Mouse (Mus musculus): Measurements from ENCODE around the gene Pacs2. TPM values are rescaled to one million over a fixed set of nuclear protein-coding genes. Genes with fewer than 3 reads are reported as not detected.

Pacs2 gene
- total and polyA plus RNA-seq, 2 experiments = 5.2 to 15.3 TPM

DNA sequence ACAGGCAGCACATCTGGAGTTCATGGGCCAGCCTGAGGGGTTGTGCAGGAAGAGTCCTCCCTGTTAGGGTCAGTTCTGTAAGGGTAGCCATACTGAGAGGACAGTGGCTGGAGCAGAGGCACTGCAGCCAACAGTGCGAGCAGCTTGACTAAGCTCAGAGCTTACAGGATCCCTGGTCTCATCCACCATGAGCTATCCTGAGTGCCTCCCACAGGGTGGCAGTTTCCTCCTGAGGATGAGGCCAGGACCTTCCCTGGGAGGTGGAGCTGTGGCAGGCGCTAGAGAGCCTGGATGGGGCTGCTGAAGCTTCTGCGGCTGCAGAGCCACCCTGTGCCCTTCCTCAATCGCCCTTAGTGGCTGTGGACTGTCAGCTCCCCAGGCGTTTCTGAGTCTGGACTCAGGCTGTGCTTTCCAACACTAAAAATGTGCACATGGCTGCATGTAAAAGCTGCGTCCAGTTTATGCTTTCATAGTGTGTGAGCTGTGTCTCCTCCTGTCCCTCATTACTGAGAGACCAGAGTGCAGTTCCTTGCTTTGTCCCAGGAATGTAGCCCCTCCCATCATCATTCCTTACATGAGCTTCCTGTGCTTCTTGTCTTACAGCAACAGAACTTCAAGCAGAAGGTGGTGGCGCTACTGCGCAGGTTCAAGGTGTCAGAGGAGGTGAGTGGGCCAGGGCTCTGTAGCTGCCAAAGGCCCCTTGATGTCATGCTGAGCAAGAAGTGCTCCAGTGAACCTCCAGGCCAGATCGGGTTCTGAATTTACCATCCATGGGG is 37.5 kb downstream of the Pacs2 start:
- Histone ChIP-seq H3K4me1 (ENCODE audit: control insufficient read depth, insufficient read depth, low read length) (no peaks in the 10 kb centered on the region), H3K9ac (ENCODE audit: low read depth, low read length) (no peak overlapping the region), H3K4me3 (ENCODE audit: insufficient read depth, low read depth, low read length) (no peak overlapping the region), H3K27me3 (ENCODE audit: control insufficient read depth, insufficient read depth, low read length) (no peaks in the 10 kb centered on the region), H3K79me2 (ENCODE audit: control insufficient read depth, insufficient read depth, low read length) (no peaks in the 10 kb centered on the region), H3K36me3 (ENCODE audit: control insufficient read depth, insufficient read depth, low read length) (peaks cover 5% of the 10 kb centered on the region; the same call in 1 of the 2 replicates), H3K27ac (replicated peaks; ENCODE audit: insufficient read depth, low read depth, low read length) (no peak overlapping the region)
- DNase-seq (ENCODE audit: extremely low read depth, low read depth, low spot score) = no peak
- TF ChIP-seq CTCF (IDR thresholded peaks at IDR 0.05; ENCODE audit: low read depth, low read length) (no peak), POLR2A (IDR thresholded peaks at IDR 0.05; ENCODE audit: extremely low read depth, insufficient read depth, low read length) (no peak)
- 85% methylated on average over 9 of the region's 9 CpGs for WGBS

DNA sequence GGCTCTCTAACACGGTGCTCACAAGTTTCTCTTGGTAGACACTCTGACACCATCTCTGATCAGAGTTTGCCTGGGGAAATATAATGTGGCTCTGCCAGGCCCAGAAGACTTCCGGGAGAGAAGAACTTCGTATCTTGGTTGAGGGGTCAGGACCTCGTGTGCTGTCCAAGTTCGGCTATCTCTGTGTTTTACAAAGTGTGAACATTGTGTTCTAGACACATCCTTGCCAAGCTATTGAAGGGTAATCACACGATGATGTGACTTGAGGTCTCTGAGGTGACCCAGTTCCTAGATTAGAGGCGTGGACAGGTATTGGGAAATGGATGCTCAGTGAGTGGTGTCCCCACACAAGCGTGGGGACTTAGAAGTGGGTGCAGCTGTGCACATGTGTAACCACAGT is 41.8 kb downstream of the Pacs2 start:
- H3K4me3 ChIP-seq (ENCODE audit: insufficient read depth, low read depth, low read length) = no peak overlapping the region
- no peak for TF ChIP-seq POLR2A (IDR thresholded peaks at IDR 0.05; ENCODE audit: extremely low read depth, insufficient read depth, low read length)
- TF ChIP-seq CTCF (IDR thresholded peaks at IDR 0.05; ENCODE audit: low read depth, low read length) = no peak
- H3K79me2 ChIP-seq (ENCODE audit: control insufficient read depth, insufficient read depth, low read length) = no peaks in the 10 kb centered on the region
- H3K4me1 ChIP-seq (ENCODE audit: control insufficient read depth, insufficient read depth, low read length) = no peaks in the 10 kb centered on the region
- no peaks in the 10 kb centered on the region for H3K27me3 ChIP-seq (ENCODE audit: control insufficient read depth, insufficient read depth, low read length)
- H3K36me3 ChIP-seq (ENCODE audit: control insufficient read depth, insufficient read depth, low read length) = peaks cover 4% of the 10 kb centered on the region; the same call in 1 of the 2 replicates
- H3K27ac ChIP-seq (replicated peaks; ENCODE audit: insufficient read depth, low read depth, low read length) = no peak overlapping the region
- no peak overlapping the region for H3K9ac ChIP-seq (ENCODE audit: low read depth, low read length)
- 65% methylated on average over 8 of the region's 8 CpGs for whole genome bisulfite sequencing
- DNase-seq (ENCODE audit: extremely low read depth, low read depth, low spot score) = no peak

- H3K79me2 ChIP-seq (ENCODE audit: control insufficient read depth, insufficient read depth, low read length) = no peaks in the 10 kb centered on the region
- TF ChIP-seq CTCF (IDR thresholded peaks at IDR 0.05; ENCODE audit: low read depth, low read length) (no peak), POLR2A (IDR thresholded peaks at IDR 0.05; ENCODE audit: extremely low read depth, insufficient read depth, low read length) (no peak)
- H3K27ac ChIP-seq (replicated peaks; ENCODE audit: insufficient read depth, low read depth, low read length) = no peak overlapping the region
- no peak overlapping the region for H3K9ac ChIP-seq (ENCODE audit: low read depth, low read length)
- 93% methylated on average over 5 of the region's 5 CpGs for WGBS
- H3K27me3 ChIP-seq (ENCODE audit: control insufficient read depth, insufficient read depth, low read length) = no peaks in the 10 kb centered on the region
- peaks cover 4% of the 10 kb centered on the region; the same call in 1 of the 2 replicates for H3K36me3 ChIP-seq (ENCODE audit: control insufficient read depth, insufficient read depth, low read length)
- DNase-seq (ENCODE audit: extremely low read depth, low read depth, low spot score) = no peak
- no peak overlapping the region for H3K4me3 ChIP-seq (ENCODE audit: insufficient read depth, low read depth, low read length)
- no peaks in the 10 kb centered on the region for H3K4me1 ChIP-seq (ENCODE audit: control insufficient read depth, insufficient read depth, low read length)
Measured at GRCm38 (mm10) chr12:113060178-113060577, 45.9 kb downstream of the Pacs2 start.

DNA sequence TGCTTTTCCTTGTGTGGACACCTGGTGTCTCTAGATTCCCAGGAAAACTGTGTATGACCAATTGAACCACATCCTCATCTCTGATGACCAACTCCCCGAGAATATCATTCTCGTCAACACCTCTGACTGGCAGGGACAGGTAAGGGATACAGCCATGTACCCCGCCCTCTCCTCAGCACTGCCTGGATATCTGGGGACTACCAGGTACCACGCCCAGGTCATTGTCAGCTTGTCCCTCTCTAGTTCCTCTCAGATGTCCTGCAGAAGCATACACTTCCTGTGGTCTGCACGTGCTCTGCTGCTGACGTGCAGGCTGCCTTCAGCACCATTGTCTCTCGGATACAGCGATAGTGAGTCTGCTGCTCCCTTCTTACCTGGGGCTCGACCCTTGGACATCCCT is 47.3 kb downstream of the Pacs2 start:
- Histone ChIP-seq H3K79me2 (ENCODE audit: control insufficient read depth, insufficient read depth, low read length) (no peaks in the 10 kb centered on the region), H3K27me3 (ENCODE audit: control insufficient read depth, insufficient read depth, low read length) (no peaks in the 10 kb centered on the region), H3K9ac (ENCODE audit: low read depth, low read length) (no peak overlapping the region), H3K4me3 (ENCODE audit: insufficient read depth, low read depth, low read length) (no peak overlapping the region), H3K4me1 (ENCODE audit: control insufficient read depth, insufficient read depth, low read length) (no peaks in the 10 kb centered on the region), H3K27ac (replicated peaks; ENCODE audit: insufficient read depth, low read depth, low read length) (no peak overlapping the region), H3K36me3 (ENCODE audit: control insufficient read depth, insufficient read depth, low read length) (peaks cover 4% of the 10 kb centered on the region; the same call in 1 of the 2 replicates)
- no peak for TF ChIP-seq CTCF (IDR thresholded peaks at IDR 0.05; ENCODE audit: low read depth, low read length)
- 86% methylated on average over 9 of the region's 9 CpGs for WGBS
- DNase-seq (ENCODE audit: extremely low read depth, low read depth, low spot score) = no peak

DNA sequence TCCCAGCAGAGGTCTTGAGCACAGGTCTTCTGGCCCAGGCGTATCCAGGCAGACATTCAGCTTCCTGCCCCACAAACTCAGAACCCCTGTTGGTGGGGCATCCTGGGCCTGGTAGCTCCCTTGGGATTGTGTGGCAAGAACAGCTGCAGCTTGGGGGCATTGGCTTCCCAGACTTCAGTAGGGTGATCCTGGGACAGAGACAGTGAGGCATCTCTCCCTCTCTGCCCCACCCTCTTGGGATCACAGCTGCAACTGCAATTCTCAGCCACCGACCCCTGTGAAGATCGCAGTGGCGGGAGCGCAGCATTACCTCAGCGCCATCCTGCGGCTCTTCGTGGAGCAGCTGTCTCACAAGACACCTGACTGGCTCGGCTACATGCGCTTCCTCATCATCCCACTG is 47.9 kb downstream of the Pacs2 start:
- DNase-seq (ENCODE audit: extremely low read depth, low read depth, low spot score) = no peak
- Histone ChIP-seq H3K36me3 (ENCODE audit: control insufficient read depth, insufficient read depth, low read length) (0 out of 2 replicates have a peak, but pooled peaks cover 4% of the 10 kb centered on the region), H3K4me3 (ENCODE audit: insufficient read depth, low read depth, low read length) (no peak overlapping the region), H3K4me1 (ENCODE audit: control insufficient read depth, insufficient read depth, low read length) (no peaks in the 10 kb centered on the region), H3K27me3 (ENCODE audit: control insufficient read depth, insufficient read depth, low read length) (no peaks in the 10 kb centered on the region), H3K79me2 (ENCODE audit: control insufficient read depth, insufficient read depth, low read length) (no peaks in the 10 kb centered on the region), H3K9ac (ENCODE audit: low read depth, low read length) (no peak overlapping the region), H3K27ac (replicated peaks; ENCODE audit: insufficient read depth, low read depth, low read length) (no peak overlapping the region)
- WGBS = 95% methylated on average over 10 of the region's 10 CpGs
- no peak for TF ChIP-seq POLR2A (IDR thresholded peaks at IDR 0.05; ENCODE audit: extremely low read depth, insufficient read depth, low read length)
- TF ChIP-seq CTCF (IDR thresholded peaks at IDR 0.05; ENCODE audit: low read depth, low read length) = no peak

GRCm38 (mm10) chr12:113063700-113064099 is 49.4 kb downstream of the Pacs2 start:
- 95% methylated on average over 7 of the region's 7 CpGs for WGBS
- DNase-seq (ENCODE audit: extremely low read depth, low read depth, low spot score) = no peak
- Histone ChIP-seq H3K27ac (replicated peaks; ENCODE audit: insufficient read depth, low read depth, low read length) (no peak overlapping the region), H3K9ac (ENCODE audit: low read depth, low read length) (no peak overlapping the region), H3K27me3 (ENCODE audit: control insufficient read depth, insufficient read depth, low read length) (no peaks in the 10 kb centered on the region), H3K79me2 (ENCODE audit: control insufficient read depth, insufficient read depth, low read length) (no peaks in the 10 kb centered on the region), H3K36me3 (ENCODE audit: control insufficient read depth, insufficient read depth, low read length) (0 out of 2 replicates have a peak, but pooled peaks cover 4% of the 10 kb centered on the region), H3K4me1 (ENCODE audit: control insufficient read depth, insufficient read depth, low read length) (no peaks in the 10 kb centered on the region), H3K4me3 (ENCODE audit: insufficient read depth, low read depth, low read length) (no peak overlapping the region)
- TF ChIP-seq CTCF (IDR thresholded peaks at IDR 0.05; ENCODE audit: low read depth, low read length) = no peak
- no peak for TF ChIP-seq POLR2A (IDR thresholded peaks at IDR 0.05; ENCODE audit: extremely low read depth, insufficient read depth, low read length)
